Mouse (Mus musculus) kidney, embryonic 14.5 days (tissue): ENCODE results near the gene Stab1. TPM values are rescaled to one million over a fixed set of nuclear protein-coding genes. Genes with fewer than 3 reads are reported as not detected.

Source experiments
- ATAC-seq: fragments of 200-750 bp; cut with Nextera tagmentation; 2 replicates; pipeline ENCODE4 v1.8.0; 2017; ENCODE audit warnings: moderate number of reproducible peaks, mild to moderate bottlenecking, moderate TSS enrichment, moderate library complexity; ENCODE audit not compliant: low FRiP score, low TSS enrichment
- H3K27ac ChIP-seq: fragments of 300-500 bp; sonication (generic); 2 replicates; pipeline ENCODE4 v1.5.1; 2014; ENCODE audit warnings: low read depth, mild to moderate bottlenecking, low read length, moderate library complexity, mixed read lengths
- H3K27me3 ChIP-seq: fragments of 300-500 bp; sonication (generic); 2 replicates; pipeline ENCODE4 v1.6.1; 2014; ENCODE audit warnings: mild to moderate bottlenecking, low read length; ENCODE audit not compliant: control insufficient read depth, insufficient read depth
- H3K36me3 ChIP-seq: fragments of 300-500 bp; sonication (generic); 2 replicates; pipeline ENCODE4 v1.6.1; 2014; ENCODE audit warnings: low read length, mixed read lengths; ENCODE audit not compliant: control insufficient read depth, insufficient read depth
- H3K4me1 ChIP-seq: fragments of 300-500 bp; sonication (generic); 2 replicates; pipeline ENCODE4 v1.6.1; 2014; ENCODE audit warnings: low read length, mixed read lengths; ENCODE audit not compliant: control insufficient read depth, insufficient read depth
- H3K4me2 ChIP-seq: fragments of 300-500 bp; sonication (generic); replicated peaks from 2 replicates; pipeline ENCODE4 v1.6.1; 2014; ENCODE audit warnings: low read depth, mild to moderate bottlenecking, low read length
- H3K4me3 ChIP-seq: fragments of 300-500 bp; sonication (generic); 2 replicates; pipeline ENCODE4 v1.5.1; 2014; ENCODE audit warnings: mild to moderate bottlenecking, low read length
- H3K9ac ChIP-seq: fragments of 300-500 bp; sonication (generic); 2 replicates; pipeline ENCODE4 v1.6.1; 2014; ENCODE audit warnings: low read depth, mild to moderate bottlenecking, low read length, moderate library complexity
- H3K9me3 ChIP-seq: fragments of 300-500 bp; sonication (generic); 2 replicates; pipeline ENCODE4 v1.6.1; 2016; ENCODE audit warnings: low read length; ENCODE audit not compliant: control insufficient read depth
- WGBS: fragments of 180-500 bp; shearing (Covaris S2); extraction: QIAGEN DNeasy Blood & Tissue Kit; methylation state at CpG from one replicate; pipeline ENCODE4 v1.1.7; 2014; 5-methylcytosine and 5-hydroxymethylcytosine counted together
- polyA plus RNA-seq: library from polyadenylated mRNA; unstranded; fragments of >200 nt; fragmentation: Nextera tagmentation; extraction: Ambion mirVana; gene quantifications from 2 replicates; pipeline ENCODE4 v1.2.1, GENCODE M21; 2014

The Stab1 gene
- polyA plus RNA-seq, 1 experiment from 2014 or later, result 41.1 TPM

- H3K36me3 ChIP-seq, result peaks cover 81% of the 10 kb centered on the region
- 76% methylated on average over 18 of the region's 18 CpGs for WGBS
These were observed 4.5 kb upstream of the Stab1 start for GRCm38 (mm10) chr14:31172781-31173455.

GRCm38 (mm10) chr14:31171821-31172220 lies 3.4 kb upstream of the Stab1 start:
- whole genome bisulfite sequencing, result 96% methylated on average over 15 of the region's 15 CpGs
- Histone ChIP-seq H3K4me2 (no peak overlapping the region), H3K27ac (no peak overlapping the region), H3K4me1 (0 out of 2 replicates have a peak, but pooled peaks cover 5% of the 10 kb centered on the region), H3K9me3 (no peaks in the 10 kb centered on the region), H3K36me3 (peaks cover 70% of the 10 kb centered on the region), H3K4me3 (no peak overlapping the region), H3K27me3 (no peaks in the 10 kb centered on the region), H3K9ac (no peak overlapping the region)
- no peak for ATAC-seq

More at GRCm38 (mm10) chr14:31172781-31173455, 4.5 kb upstream of the Stab1 start:
- ATAC-seq, result no peak
- H3K4me3 ChIP-seq, result no peak overlapping the region
- 0 out of 2 replicates have a peak, but pooled peaks cover 5% of the 10 kb centered on the region for H3K4me1 ChIP-seq
- no peaks in the 10 kb centered on the region for H3K9me3 ChIP-seq
- no peak overlapping the region for H3K9ac ChIP-seq
- H3K27ac ChIP-seq, result no peak overlapping the region
- no peaks in the 10 kb centered on the region for H3K27me3 ChIP-seq
- no peak overlapping the region for H3K4me2 ChIP-seq

- no peak overlapping the region for H3K4me3 ChIP-seq
- H3K27me3 ChIP-seq, result no peaks in the 10 kb centered on the region
- H3K9ac ChIP-seq, result no peak overlapping the region
- H3K4me1 ChIP-seq, result peaks cover 8% of the 10 kb centered on the region; the same call in 1 of the 2 replicates
- H3K27ac ChIP-seq, result no peak overlapping the region
- H3K4me2 ChIP-seq, result no peak overlapping the region
- no peaks in the 10 kb centered on the region for H3K9me3 ChIP-seq
- WGBS, result 95% methylated on average over 11 of the region's 11 CpGs
- peaks cover 65% of the 10 kb centered on the region for H3K36me3 ChIP-seq
- no peak for ATAC-seq
These were observed 2.9 kb upstream of the Stab1 start for GRCm38 (mm10) chr14:31171386-31171785.

- H3K4me3 ChIP-seq, result no peak overlapping the region
- no peaks in the 10 kb centered on the region for H3K9me3 ChIP-seq
- no peak for ATAC-seq
- H3K9ac ChIP-seq, result no peak overlapping the region
- H3K36me3 ChIP-seq, result peaks cover 61% of the 10 kb centered on the region
- H3K27me3 ChIP-seq, result no peaks in the 10 kb centered on the region
- no peak overlapping the region for H3K4me2 ChIP-seq
- H3K4me1 ChIP-seq, result peaks cover 12% of the 10 kb centered on the region; the same call in 1 of the 2 replicates
- 86% methylated on average over 13 of the region's 13 CpGs for WGBS
- no peak overlapping the region for H3K27ac ChIP-seq
These were observed 2.5 kb upstream of the Stab1 start for GRCm38 (mm10) chr14:31170963-31171362.

GRCm38 (mm10) chr14:31169508-31169907 lies 1.1 kb upstream of the Stab1 start:
- Histone ChIP-seq H3K4me1 (peaks cover 21% of the 10 kb centered on the region; the same call in 1 of the 2 replicates), H3K9me3 (no peaks in the 10 kb centered on the region), H3K27me3 (no peaks in the 10 kb centered on the region), H3K9ac (no peak overlapping the region), H3K36me3 (peaks cover 46% of the 10 kb centered on the region), H3K4me3 (no peak overlapping the region), H3K4me2 (no peak overlapping the region), H3K27ac (no peak overlapping the region)
- 76% methylated on average over 6 of the region's 6 CpGs for WGBS
- ATAC-seq, result no peak

- ATAC-seq, result no peak
- Histone ChIP-seq H3K9ac (peak overlapping the region; percentile 37; the same call in 1 of the 2 replicates), H3K9me3 (no peaks in the 10 kb centered on the region), H3K4me3 (peak overlapping the region; percentile 28; the same call in 1 of the 2 replicates), H3K4me1 (peaks cover 24% of the 10 kb centered on the region; the same call in 1 of the 2 replicates), H3K27me3 (no peaks in the 10 kb centered on the region), H3K36me3 (peaks cover 20% of the 10 kb centered on the region), H3K4me2 (peak overlapping the region; percentile 29), H3K27ac (peak overlapping the region; percentile 4; the same call in 1 of the 2 replicates)
- WGBS, result 40% methylated on average over 9 of the region's 9 CpGs
These were observed 1.6 kb downstream of the Stab1 start for GRCm38 (mm10) chr14:31166827-31167226.

- H3K4me2 ChIP-seq, result peak overlapping the region; percentile 29
- peak overlapping the region; percentile 5; the same call in 1 of the 2 replicates for H3K4me3 ChIP-seq
- H3K36me3 ChIP-seq, result peaks cover 12% of the 10 kb centered on the region
- WGBS, result 27% methylated on average over 10 of the region's 10 CpGs
- no peaks in the 10 kb centered on the region for H3K27me3 ChIP-seq
- peaks cover 26% of the 10 kb centered on the region; the same call in 1 of the 2 replicates for H3K4me1 ChIP-seq
- no peaks in the 10 kb centered on the region for H3K9me3 ChIP-seq
- no peak overlapping the region; the same call in 1 of the 2 replicates for H3K27ac ChIP-seq
- H3K9ac ChIP-seq, result no peak overlapping the region
- ATAC-seq, result peak; percentile 20; the same call in 1 of the 2 replicates
These were observed 2.3 kb downstream of the Stab1 start for GRCm38 (mm10) chr14:31165991-31166630.

- H3K9ac ChIP-seq, result no peak overlapping the region
- H3K4me1 ChIP-seq, result peaks cover 26% of the 10 kb centered on the region; the same call in 1 of the 2 replicates
These were observed 3.0 kb downstream of the Stab1 start for GRCm38 (mm10) chr14:31165458-31165857.

GRCm38 (mm10) chr14:31165010-31165409 lies 3.4 kb downstream of the Stab1 start:
- Histone ChIP-seq H3K36me3 (peaks cover 1% of the 10 kb centered on the region), H3K27ac (peak overlapping the region; percentile 69; the same call in 1 of the 2 replicates), H3K4me3 (no peak overlapping the region), H3K27me3 (no peaks in the 10 kb centered on the region), H3K4me2 (no peak overlapping the region), H3K9me3 (no peaks in the 10 kb centered on the region), H3K4me1 (peaks cover 26% of the 10 kb centered on the region; the same call in 1 of the 2 replicates), H3K9ac (no peak overlapping the region)
- no peak for ATAC-seq
- 31% methylated on average over 2 of the region's 2 CpGs for whole genome bisulfite sequencing

More at GRCm38 (mm10) chr14:31165458-31165857, 3.0 kb downstream of the Stab1 start:
- no peak overlapping the region for H3K4me3 ChIP-seq
- peak; percentile 62 for ATAC-seq
- WGBS, result 34% methylated on average over 7 of the region's 7 CpGs
- no peak overlapping the region for H3K4me2 ChIP-seq
- no peaks in the 10 kb centered on the region for H3K9me3 ChIP-seq
- no peak overlapping the region for H3K27ac ChIP-seq
- H3K27me3 ChIP-seq, result no peaks in the 10 kb centered on the region
- H3K36me3 ChIP-seq, result peaks cover 6% of the 10 kb centered on the region
